Mouse (Mus musculus) retina, postnatal 1 day (tissue): ENCODE results near the gene Cfl2.

Experiments used
- DNase-seq: peaks from one replicate; pipeline ENCODE4 v3.0.0-alpha.2; 2012

Gene Cfl2

DNA sequence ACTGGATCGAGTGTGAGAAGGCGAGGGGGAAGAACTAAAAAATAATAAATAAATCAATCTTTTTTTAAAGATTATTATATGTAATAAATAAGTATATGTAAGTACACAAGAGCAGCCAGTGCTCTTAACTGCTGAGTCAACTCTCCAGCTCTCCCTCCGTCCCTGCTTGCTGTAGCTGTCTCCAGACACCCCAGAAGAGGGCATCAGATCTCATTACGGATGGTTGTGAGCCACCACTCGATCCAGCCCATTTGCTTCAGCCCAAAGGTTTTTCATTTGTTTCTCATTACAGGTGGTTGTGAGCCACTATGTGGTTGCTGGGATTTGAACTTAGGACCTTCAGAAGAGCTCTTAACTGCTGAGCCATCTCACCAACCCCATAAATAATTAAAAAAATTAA is 32.8 kb downstream of the Cfl2 start:
- DNase-seq, result no peak

DNA sequence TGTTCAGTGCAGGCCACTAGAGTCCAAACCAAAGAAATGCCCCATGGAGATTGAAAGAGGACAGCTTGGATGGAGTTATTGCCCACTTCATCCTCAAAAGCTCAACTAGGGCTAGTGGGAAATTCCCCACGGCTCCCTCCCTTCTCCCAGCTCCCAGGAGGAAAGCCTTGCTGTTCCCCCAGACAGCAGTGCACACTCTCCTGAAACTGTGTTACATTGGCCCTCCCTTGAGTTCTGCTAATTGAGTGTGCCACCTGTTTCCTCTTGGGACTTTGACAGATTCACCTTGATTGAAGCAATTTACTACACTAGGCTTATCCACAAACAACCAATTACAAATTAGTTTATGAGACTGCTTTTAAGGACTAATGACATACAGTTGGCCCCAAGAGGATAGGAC is 34.6 kb downstream of the Cfl2 start:
- no peak for DNase-seq

DNA sequence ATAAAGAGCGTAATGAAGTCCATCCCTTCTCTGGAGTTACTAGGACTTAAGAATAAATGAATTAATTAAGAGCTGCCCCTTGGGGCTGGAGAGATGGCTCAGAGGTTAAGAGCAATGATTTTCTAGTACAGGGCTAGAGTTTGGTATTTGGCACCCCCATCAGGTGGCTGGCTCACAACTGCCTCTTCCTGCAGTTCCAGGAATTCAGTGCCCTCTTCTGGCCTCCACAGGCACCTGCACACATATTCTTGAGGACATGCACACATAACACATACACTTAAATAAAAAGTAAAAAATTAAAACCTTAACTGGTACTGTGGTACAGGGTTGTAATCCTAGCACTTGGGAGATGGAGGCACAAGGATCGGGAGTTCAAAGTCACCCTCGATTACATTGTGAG is 37.5 kb downstream of the Cfl2 start:
- peak; percentile 11 for DNase-seq

- no peak for DNase-seq
These were observed 39.7 kb downstream of the Cfl2 start for GRCm38 (mm10) chr12:54822836-54823426.

DNA sequence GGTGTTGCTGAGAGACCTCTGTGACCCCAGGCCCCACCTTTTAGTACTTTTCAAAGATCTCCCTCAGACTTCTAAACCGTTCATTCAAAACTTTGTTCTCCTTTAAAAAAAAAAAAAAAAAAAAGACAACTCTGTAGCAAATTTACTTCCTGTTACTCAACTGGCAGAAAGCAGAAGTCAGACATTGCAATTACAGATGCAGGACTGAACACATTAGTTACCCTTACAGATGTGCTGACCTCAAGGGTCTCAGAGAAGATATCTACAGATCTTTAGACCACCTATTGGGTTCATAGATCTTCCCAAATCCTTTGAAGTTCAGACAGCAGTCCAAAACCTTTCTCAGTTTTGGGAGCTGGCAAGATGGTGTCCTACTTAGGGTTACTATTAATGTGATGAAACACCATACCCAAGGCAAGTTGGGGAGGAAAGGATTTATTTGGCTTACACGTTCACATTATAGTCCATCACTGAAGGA is 42.0 kb downstream of the Cfl2 start:
- no peak for DNase-seq

GRCm38 (mm10) chr12:54819181-54819935 is 43.3 kb downstream of the Cfl2 start:
- no peak for DNase-seq

DNA sequence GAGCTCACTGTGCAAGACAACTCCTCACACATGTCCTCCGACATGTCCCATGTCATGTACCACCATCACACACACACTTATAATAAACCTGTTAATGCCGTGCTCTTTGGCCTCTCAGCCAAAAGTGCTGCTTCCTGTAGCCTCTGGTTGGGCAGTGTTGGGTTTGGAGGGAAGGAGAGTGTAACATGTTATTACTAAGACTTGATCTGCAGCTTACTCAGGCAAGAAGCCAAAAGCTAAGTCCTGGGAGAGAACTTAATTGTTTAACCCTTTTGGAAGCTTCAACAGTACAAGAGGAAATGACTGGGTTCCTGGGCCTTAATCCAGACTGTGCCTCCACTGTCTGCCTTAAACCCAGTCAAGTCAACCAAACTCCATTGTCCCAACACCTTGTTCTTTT is 52.5 kb downstream of the Cfl2 start:
- no peak for DNase-seq
